Mouse (Mus musculus): ENCODE measurements around the gene Birc2.
"Not testable (repeated sequence)": the region's sequence is repeated elsewhere in the genome, so short reads cannot be mapped to it uniquely, and the experiment has no call there.

Gene Birc2

GRCm38 (mm10) chr9:7836905-7837805 is at the start of gene Birc2:
TSS of gene Birc2 (minus strand) at chr9:7837064.
- DNase-seq (ENCODE audit: low spot score in 2 of 2): peak; percentile 93 to 95

- DNase-seq (ENCODE audit: low spot score in 2 of 2): no peak
Observed at GRCm38 (mm10) chr9:7884346-7884745, 47.5 kb upstream of the Birc2 start.

GRCm38 (mm10) chr9:7882304-7882865 is 45.5 kb upstream of the Birc2 start:
- DNase-seq (ENCODE audit: low spot score in 2 of 2): no peak

- DNase-seq (ENCODE audit: low spot score in 2 of 2): no peak
Observed at GRCm38 (mm10) chr9:7873511-7874211, 36.8 kb upstream of the Birc2 start.

- DNase-seq (ENCODE audit: low spot score in 2 of 2): peak; percentile 82 to 89
Observed at GRCm38 (mm10) chr9:7872775-7873439, 36.0 kb upstream of the Birc2 start, which contains the start of gene Birc3. TSS of gene Birc3 (minus strand) at chr9:7873186.

- DNase-seq (ENCODE audit: low spot score in 2 of 2): peak; percentile 14 to 58
Observed at GRCm38 (mm10) chr9:7872044-7872774, 35.3 kb upstream of the Birc2 start.

- no peak for DNase-seq (ENCODE audit: low spot score in 2 of 2)
Observed at GRCm38 (mm10) chr9:7871316-7872043, 34.6 kb upstream of the Birc2 start.

- DNase-seq (ENCODE audit: low spot score in 2 of 2): no peak
Observed at GRCm38 (mm10) chr9:7870556-7871315, 33.9 kb upstream of the Birc2 start.

- DNase-seq (ENCODE audit: low spot score in 2 of 2): peak in 1 of 2 experiments; percentile 16
Observed at GRCm38 (mm10) chr9:7868838-7869491, 32.1 kb upstream of the Birc2 start.

GRCm38 (mm10) chr9:7867981-7868380 is 31.1 kb upstream of the Birc2 start:
- DNase-seq (ENCODE audit: low spot score in 2 of 2): peak in 1 of 2 experiments; percentile 14

- DNase-seq (ENCODE audit: low spot score in 2 of 2): not testable (repeated sequence)
Observed at GRCm38 (mm10) chr9:7866981-7867380, 30.1 kb upstream of the Birc2 start.

GRCm38 (mm10) chr9:7860976-7861375 is 24.1 kb upstream of the Birc2 start:
- no peak for DNase-seq (ENCODE audit: low spot score in 2 of 2)

GRCm38 (mm10) chr9:7855912-7856311 is 19.0 kb upstream of the Birc2 start:
- DNase-seq (ENCODE audit: low spot score in 2 of 2): no peak

- no peak for DNase-seq (ENCODE audit: low spot score in 2 of 2)
Observed at GRCm38 (mm10) chr9:7855374-7855773, 18.5 kb upstream of the Birc2 start.

GRCm38 (mm10) chr9:7854196-7854595 is 17.3 kb upstream of the Birc2 start:
- not testable (repeated sequence) for DNase-seq (ENCODE audit: low spot score in 2 of 2)

GRCm38 (mm10) chr9:7852346-7853230 is 15.7 kb upstream of the Birc2 start:
- DNase-seq (ENCODE audit: low spot score in 2 of 2): no peak

GRCm38 (mm10) chr9:7851841-7852240 is 15.0 kb upstream of the Birc2 start:
- no peak for DNase-seq (ENCODE audit: low spot score in 2 of 2)

- DNase-seq (ENCODE audit: low spot score in 2 of 2): no peak
Observed at GRCm38 (mm10) chr9:7848191-7848590, 11.3 kb upstream of the Birc2 start.

Data from spleen, postnatal 4 days (tissue).